Comparison of ENCODE assay signal across 10 mouse cellular contexts in the genomic region with DNA sequence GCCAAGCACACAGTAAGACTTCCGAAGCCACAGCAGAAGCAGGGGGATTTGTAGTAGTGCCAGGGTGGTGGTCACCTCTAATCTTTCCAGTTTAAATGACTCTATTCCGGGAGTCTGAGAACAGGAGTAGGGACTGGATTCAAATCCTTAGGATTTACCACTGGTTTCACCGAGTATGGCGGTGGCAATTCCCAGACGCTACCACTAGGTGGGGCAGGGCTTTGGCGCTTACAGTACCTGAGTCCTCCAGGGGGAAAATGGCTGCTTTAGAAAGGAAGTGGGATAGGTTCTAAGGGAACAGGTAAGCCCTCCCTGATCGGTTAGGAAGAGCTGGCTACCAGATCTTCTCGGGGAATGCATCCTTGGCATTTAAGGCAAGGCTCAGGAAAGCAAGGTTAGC. TPM values are rescaled to one million over a fixed set of nuclear protein-coding genes. Genes with fewer than 3 reads are reported as not detected.
A peak's percentile ranks its signal among the peaks of the same experiment; 100 is the strongest.
DNase-seq lines count a peak whose midpoint lies in the region; ATAC-seq and TF ChIP-seq lines count a peak whose summit lies in the region.
"Had no signal": no experiment of that assay in that cellular context is flagged by ENCODE, and none has a peak within 500 bp of the region (broad histone marks: within the 10 kb centered on the region; RNA-seq: fewer than 3 reads in every experiment).

No protein-coding gene starts in this region.

- peak; percentile 32 for DNase-seq in gastrocnemius, adult 2 months
- DNase-seq in gastrocnemius, postnatal 4 days (ENCODE audit: low spot score in 2 of 2): no peak
- peak; percentile 20 for DNase-seq in ovary, postnatal 36 days (ENCODE audit: low spot score)
- DNase-seq in ovary, postnatal 10 days (ENCODE audit: low spot score): no peak
- DNase-seq in liver, postnatal 0 days: peak; percentile 65
- no peak for DNase-seq in urinary bladder, adult 18-20 months (ENCODE audit: low spot score in 2 of 2)

- H3K9ac ChIP-seq in liver, postnatal 0 days (replicated peaks): no peak overlapping the region
- H3K9ac ChIP-seq: embryonic facial prominence, embryonic 12.5 days; limb, embryonic 15.5 days had no signal

- H3K4me3 ChIP-seq in gastrocnemius, adult 2 months: no peak overlapping the region
- H3K4me3 ChIP-seq in bone marrow, adult 2 months (replicated peaks; ENCODE audit: control insufficient read depth, low read depth, low read length): no peak overlapping the region
- H3K4me3 ChIP-seq in liver, postnatal 0 days (ENCODE audit: low read depth, low read length): no peak overlapping the region
- H3K4me3 ChIP-seq: embryonic facial prominence, embryonic 12.5 days; limb, embryonic 15.5 days had no signal

- no peak overlapping the region for H3K4me2 ChIP-seq in liver, postnatal 0 days (ENCODE audit: low read depth, low read length)
- H3K4me2 ChIP-seq: embryonic facial prominence, embryonic 12.5 days; limb, embryonic 15.5 days had no signal

- intact Hi-C loops in gastrocnemius, adult 2 months (cut with DNase I): loop anchor here (5.0 kb wide), 1 partner anchor 105 kb away; no protein-coding TSS in a partner anchor

- peak; percentile 58 for TF ChIP-seq CTCF in gastrocnemius, adult 2 months (IDR thresholded peaks at IDR 0.05)
- peak; percentile 71 for TF ChIP-seq CTCF in bone marrow, adult 2 months (IDR thresholded peaks at IDR 0.05; ENCODE audit: control insufficient read depth, insufficient read depth, low read length)
- TF ChIP-seq CTCF in liver, postnatal 0 days (IDR thresholded peaks at IDR 0.05; ENCODE audit: low read depth): peak; percentile 76

- no peaks in the 10 kb centered on the region for H3K4me1 ChIP-seq in bone marrow, adult 2 months (ENCODE audit: control insufficient read depth, insufficient read depth, low read length)
- 0 out of 2 replicates have a peak, but pooled peaks cover 6% of the 10 kb centered on the region for H3K4me1 ChIP-seq in liver, postnatal 0 days (ENCODE audit: insufficient read depth)
- H3K4me1 ChIP-seq: embryonic facial prominence, embryonic 12.5 days; limb, embryonic 15.5 days had no signal

- H3K9me3 ChIP-seq in liver, postnatal 0 days (ENCODE audit: low read length): no peaks in the 10 kb centered on the region
- H3K9me3 ChIP-seq: embryonic facial prominence, embryonic 12.5 days; limb, embryonic 15.5 days had no signal

- TF ChIP-seq POLR2A in bone marrow, adult 2 months (IDR thresholded peaks at IDR 0.05; ENCODE audit: borderline replicate concordance, control insufficient read depth, low read depth, low read length): no peak

- ATAC-seq in liver, postnatal 0 days: no peak
- ATAC-seq in activated CD4-positive, CD25-positive, alpha-beta regulatory T cell, adult 4 months: no peak

- H3K27ac ChIP-seq in gastrocnemius, adult 2 months: no peak overlapping the region
- H3K27ac ChIP-seq in bone marrow, adult 2 months (ENCODE audit: control insufficient read depth, insufficient read depth, low read depth, low read length, poor library complexity): no peak overlapping the region
- no peak overlapping the region for H3K27ac ChIP-seq in liver, postnatal 0 days (ENCODE audit: low read depth)
- H3K27ac ChIP-seq: embryonic facial prominence, embryonic 12.5 days; limb, embryonic 15.5 days had no signal

- TF ChIP-seq EP300 in liver, postnatal 0 days (IDR thresholded peaks at IDR 0.05; ENCODE audit: low read depth): no peak

- 25% methylated on average over 8 of the region's 8 CpGs for WGBS in bone marrow, adult 2 months
- 38% methylated on average over 8 of the region's 8 CpGs for WGBS in liver, postnatal 0 days (ENCODE audit: insufficient replicate concordance)

- no peaks in the 10 kb centered on the region for H3K27me3 ChIP-seq in liver, postnatal 0 days (ENCODE audit: insufficient read depth, low read length)
- H3K27me3 ChIP-seq: embryonic facial prominence, embryonic 12.5 days had no signal

- no peaks in the 10 kb centered on the region for H3K36me3 ChIP-seq in liver, postnatal 0 days (replicated peaks; ENCODE audit: insufficient read depth, low read length)
- H3K36me3 ChIP-seq: embryonic facial prominence, embryonic 12.5 days; limb, embryonic 15.5 days had no signal

RNA-seq across cellular contexts. Expression of gene Hnf1b, which starts 17.5 kb away (rescaled TPM):
- total RNA-seq in gastrocnemius, adult 2 months (2021): not detected
- under 1 TPM in 1 of 2 experiments, not detected in 1; 0.26 TPM for total RNA-seq in gastrocnemius, postnatal 4 days (2021)
- not detected in 2 replicates for polyA plus RNA-seq in bone marrow, adult 2 months (2011; ENCODE audit: insufficient read depth, insufficient read length, low replicate concordance, missing spikeins)
- 4.9 and 5.4 TPM in 2 replicates for polyA plus RNA-seq in liver, postnatal 0 days (2015; fragmentation: Nextera tagmentation; extraction: Ambion mirVana)
- not detected for polyA plus RNA-seq in activated CD4-positive, CD25-positive, alpha-beta regulatory T cell, adult 4 months (2017; shearing (Covaris generic))
- polyA plus RNA-seq: embryonic facial prominence, embryonic 12.5 days had no signal

Comparison
In these comparisons a context has a peak if more than half of its experiments do, and no peak if none do; other contexts are left out.
1. DNase-seq: peak in gastrocnemius, adult 2 months (single experiment), ovary, postnatal 36 days (single experiment) and liver, postnatal 0 days (single experiment); none in gastrocnemius, postnatal 4 days (0 of 2), ovary, postnatal 10 days (single experiment) and urinary bladder, adult 18-20 months (0 of 2).
2. Peak in every context shown above with its lines, with median percentiles within 50 percentile points of each other: CTCF ChIP-seq.